Mouse (Mus musculus): ENCODE results near the gene Hnrnpdl.

Hnrnpdl gene

GRCm38 (mm10) chr5:100046096-100046495 lies 6.6 kb upstream of the Hnrnpdl start:
- no peak for DNase-seq (ENCODE audit: low read depth)

- no peak for DNase-seq (ENCODE audit: low read depth)
Observed at GRCm38 (mm10) chr5:100044621-100045020, 5.2 kb upstream of the Hnrnpdl start.

DNA sequence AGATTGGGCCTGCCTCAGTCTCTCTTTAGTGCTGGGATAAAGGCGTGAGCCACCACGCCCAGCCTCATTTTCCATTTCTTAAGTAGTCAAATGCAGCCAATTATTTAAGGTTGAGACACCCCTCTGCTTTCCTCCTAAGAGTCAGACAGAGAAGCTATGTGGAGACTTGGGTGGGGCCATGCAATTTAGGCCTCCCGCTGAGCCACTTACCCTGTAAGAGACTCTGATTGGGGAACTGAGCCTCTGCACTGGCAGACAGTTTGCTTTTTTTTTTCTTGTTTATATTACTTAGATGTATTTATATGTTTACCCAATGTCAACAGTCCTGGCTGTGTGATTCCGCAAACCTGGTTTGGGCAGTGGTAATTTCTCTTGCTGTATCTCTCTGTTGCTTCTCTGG lies 4.6 kb upstream of the Hnrnpdl start:
- DNase-seq (ENCODE audit: low read depth), result no peak

GRCm38 (mm10) chr5:100043361-100043760 lies 3.9 kb upstream of the Hnrnpdl start:
- DNase-seq (ENCODE audit: low read depth), result no peak

- DNase-seq (ENCODE audit: low read depth), result no peak
Observed at GRCm38 (mm10) chr5:100042467-100042866, 3.0 kb upstream of the Hnrnpdl start.

- DNase-seq (ENCODE audit: low read depth), result no peak
Observed at GRCm38 (mm10) chr5:100041272-100041671, 1.8 kb upstream of the Hnrnpdl start.

GRCm38 (mm10) chr5:100040281-100040784 lies 869 bp upstream of the Hnrnpdl start:
- DNase-seq (ENCODE audit: low read depth), result no peak

DNA sequence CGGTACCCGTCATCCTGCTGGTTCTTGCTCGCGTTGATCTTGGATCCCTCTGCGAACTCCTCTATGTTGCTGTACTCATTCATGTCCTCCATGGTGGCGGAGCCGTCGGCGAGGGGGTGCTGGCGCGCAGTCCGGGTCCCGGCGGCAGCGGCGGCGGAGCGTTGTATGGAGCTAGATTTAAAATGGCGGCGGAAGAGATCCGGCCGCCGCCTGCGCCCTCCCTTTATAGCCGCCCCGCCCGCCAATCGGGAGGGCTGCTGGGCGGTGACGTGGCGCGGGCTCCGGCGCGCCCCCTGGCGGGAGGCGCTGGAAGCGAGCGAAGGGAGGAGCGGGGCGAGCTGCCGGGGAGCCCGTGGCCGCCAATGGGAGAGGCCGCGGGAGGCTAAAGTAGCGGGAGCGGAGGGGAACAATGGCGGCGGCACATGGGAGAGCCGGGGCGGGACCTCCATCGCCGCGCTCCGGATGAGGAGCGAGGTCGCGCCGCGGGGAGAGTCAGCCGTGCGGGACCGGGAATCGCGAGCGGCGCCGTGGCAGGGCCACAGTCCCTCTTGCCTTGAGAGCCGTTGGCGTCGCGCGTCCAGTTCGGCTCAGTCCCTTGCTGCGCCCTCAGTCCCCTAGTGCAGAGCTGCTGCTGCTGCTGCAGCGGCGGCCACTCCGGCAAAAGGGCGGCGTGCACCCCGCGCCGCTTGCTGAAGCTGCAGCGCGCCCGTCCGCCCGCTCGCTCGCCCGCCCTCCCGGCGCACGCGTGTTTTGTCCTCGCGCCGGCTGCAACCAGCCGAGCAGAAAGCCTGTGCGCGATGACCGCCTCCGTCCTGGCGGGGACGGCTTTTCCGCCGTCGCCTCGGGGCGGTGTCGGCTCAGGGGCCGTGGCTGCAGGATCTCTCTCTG lies 506 bp downstream of the Hnrnpdl start:
- DNase-seq (ENCODE audit: low read depth), result peak; percentile 79

- DNase-seq (ENCODE audit: low read depth), result no peak
Observed at GRCm38 (mm10) chr5:100037965-100038713, 1.3 kb downstream of the Hnrnpdl start.

GRCm38 (mm10) chr5:100036681-100037080 lies 2.8 kb downstream of the Hnrnpdl start:
- no peak for DNase-seq (ENCODE audit: low read depth)

DNA sequence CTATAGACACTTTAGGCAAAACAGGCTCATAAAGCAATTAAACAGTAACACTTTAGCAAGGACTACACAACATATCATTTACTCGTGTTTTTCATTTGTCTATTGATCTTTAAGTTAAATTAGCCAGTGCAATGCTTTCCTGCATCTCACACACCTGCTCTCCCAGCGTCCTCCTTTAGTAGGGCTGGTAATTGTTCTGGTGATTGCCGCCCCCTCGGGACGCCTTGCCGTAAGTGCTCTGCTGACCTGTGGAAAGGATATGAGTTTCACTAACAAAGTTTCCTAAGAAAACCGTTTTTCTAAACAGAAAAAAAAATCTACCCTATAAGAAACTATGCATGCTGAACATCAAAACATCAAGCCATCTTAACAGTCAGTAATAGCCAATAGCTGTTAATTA lies 3.5 kb downstream of the Hnrnpdl start:
- no peak for DNase-seq (ENCODE audit: low read depth)

DNA sequence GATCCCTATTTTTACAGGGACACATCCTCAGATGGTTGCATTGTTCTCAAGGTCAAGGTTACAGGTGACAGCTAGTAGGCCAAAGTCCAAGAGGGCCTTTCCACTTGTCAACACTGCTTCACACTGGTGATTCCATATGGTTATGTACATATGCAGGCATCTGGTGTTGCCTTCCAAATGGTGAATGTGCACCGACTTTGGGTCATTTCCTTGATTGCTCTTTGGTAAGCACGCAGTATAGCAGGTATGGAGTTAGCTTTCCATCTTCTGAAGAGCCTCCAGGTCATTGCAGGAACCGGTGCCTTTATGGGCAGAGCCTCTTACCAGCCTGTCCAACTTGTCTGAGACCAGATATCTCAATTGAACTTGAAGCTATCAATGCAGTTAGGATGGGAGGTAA lies 6.8 kb downstream of the Hnrnpdl start:
- DNase-seq (ENCODE audit: low read depth), result no peak

- no peak for DNase-seq (ENCODE audit: low read depth)
Observed at GRCm38 (mm10) chr5:100032107-100032506, 7.4 kb downstream of the Hnrnpdl start.

DNA sequence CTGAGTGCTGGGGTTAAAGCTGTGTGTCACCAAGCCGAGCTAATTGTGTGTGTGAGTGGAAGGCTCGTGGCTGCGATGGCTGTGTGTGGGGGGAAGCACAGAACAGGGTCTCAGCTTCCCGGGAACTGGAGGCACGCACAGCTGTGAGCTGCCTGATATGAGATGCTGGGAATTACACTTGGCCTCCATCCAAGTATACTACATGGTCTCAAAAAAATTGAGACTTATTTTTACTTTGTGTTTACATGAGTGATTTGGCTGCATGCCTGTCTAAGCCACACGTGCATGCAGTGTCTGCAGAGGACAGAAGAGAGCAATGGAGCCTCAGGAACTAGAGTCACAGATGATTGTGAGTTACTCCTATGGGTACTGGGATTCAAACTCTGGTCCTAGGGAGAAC lies 9.4 kb downstream of the Hnrnpdl start:
- no peak for DNase-seq (ENCODE audit: low read depth)

- no peak for DNase-seq (ENCODE audit: low read depth)
Observed at GRCm38 (mm10) chr5:100024868-100025267, 14.6 kb downstream of the Hnrnpdl start.

GRCm38 (mm10) chr5:100024403-100024802 lies 15.1 kb downstream of the Hnrnpdl start:
- DNase-seq (ENCODE audit: low read depth), result no peak

GRCm38 (mm10) chr5:100020089-100020488 lies 19.4 kb downstream of the Hnrnpdl start:
- DNase-seq (ENCODE audit: low read depth), result no peak

GRCm38 (mm10) chr5:100012599-100012998 lies 26.9 kb downstream of the Hnrnpdl start:
- DNase-seq (ENCODE audit: low read depth), result no peak

DNA sequence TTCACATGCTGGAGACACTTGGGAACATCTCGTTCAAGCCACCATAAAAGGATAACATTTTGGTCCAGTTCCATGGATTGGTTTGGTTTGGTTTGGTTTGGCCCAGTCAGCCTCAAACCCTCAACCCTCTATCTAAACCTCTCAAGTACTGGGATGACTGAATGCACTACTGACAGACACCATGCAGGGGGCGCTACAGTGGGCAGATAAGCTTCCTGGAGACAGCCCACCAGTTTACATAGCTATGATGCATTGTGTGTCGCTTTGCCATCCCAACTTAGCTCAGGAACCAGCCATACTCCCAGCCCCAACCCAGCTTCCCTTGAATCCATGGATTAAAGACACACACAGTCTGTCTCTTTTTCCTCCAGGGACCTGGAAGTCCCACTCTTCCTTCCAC lies 31.0 kb downstream of the Hnrnpdl start:
- no peak for DNase-seq (ENCODE audit: low read depth)

- DNase-seq (ENCODE audit: low read depth), result no peak
Observed at GRCm38 (mm10) chr5:100007040-100007375, 32.5 kb downstream of the Hnrnpdl start.

DNA sequence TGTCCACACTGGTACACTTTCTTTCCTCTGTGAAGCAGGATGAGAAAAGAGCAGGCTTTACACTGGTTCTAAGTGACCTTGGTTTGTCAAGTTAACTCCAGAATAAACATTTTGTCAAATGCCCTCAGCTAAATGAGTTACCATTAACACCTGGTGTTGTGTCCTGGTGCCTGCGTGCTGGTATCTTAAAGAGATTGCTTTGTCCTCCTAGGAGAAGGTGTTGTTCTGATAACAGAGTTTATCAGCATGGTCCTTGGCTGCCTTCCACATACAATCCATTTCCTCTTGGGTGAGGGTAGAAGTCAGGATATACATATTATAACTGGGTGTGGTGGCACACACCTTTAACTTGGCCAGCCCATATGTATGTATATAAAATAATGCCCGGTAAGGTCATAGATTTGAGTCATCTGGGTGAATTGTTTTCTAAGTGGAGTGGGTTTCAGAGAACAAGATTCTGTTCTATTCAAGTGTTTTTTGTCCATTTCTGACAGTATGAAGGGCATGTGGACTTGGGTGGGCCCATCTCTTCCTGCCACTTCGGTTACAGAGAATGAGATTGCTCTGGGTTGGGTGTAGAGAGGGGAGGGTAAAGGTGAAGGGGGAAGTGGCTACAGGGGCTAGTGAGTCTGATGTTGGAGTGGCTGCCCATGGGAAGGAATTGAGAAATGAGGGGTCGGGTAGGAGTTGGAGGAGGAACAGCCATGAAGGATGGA lies 33.0 kb downstream of the Hnrnpdl start:
- DNase-seq (ENCODE audit: low read depth), result no peak

- DNase-seq (ENCODE audit: low read depth), result no peak
Observed at GRCm38 (mm10) chr5:100005896-100006295, 33.6 kb downstream of the Hnrnpdl start.

GRCm38 (mm10) chr5:100005431-100005830 lies 34.0 kb downstream of the Hnrnpdl start:
- DNase-seq (ENCODE audit: low read depth), result no peak
